16 mouse cellular contexts compared by ENCODE assay signal in the genomic region with DNA sequence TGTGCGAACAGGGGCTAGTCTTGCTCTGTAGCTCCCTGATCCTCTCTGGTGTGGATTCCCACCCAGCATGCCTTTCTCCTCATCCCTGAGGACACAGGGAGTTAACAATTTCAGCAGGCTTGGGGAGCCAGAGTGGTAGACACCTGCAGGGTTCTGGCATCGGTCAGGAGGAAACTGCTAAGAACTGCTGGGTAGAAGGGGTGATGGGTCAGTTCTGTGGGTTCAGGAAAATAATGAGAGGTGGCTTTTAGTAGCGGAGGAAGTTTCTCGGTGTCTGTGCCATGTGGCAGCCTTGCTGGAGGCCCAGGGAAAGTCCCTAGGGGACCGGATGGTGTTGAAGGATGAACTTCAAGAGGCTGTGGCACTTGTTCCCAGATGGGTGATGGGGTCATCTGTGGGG. TPM values are rescaled to one million over a fixed set of nuclear protein-coding genes. Genes with fewer than 3 reads are reported as not detected.
DNase-seq lines count a peak whose midpoint lies in the region; ATAC-seq and TF ChIP-seq lines count a peak whose summit lies in the region.
"Had no signal": no experiment of that assay in that cellular context is flagged by ENCODE, and none has a peak within 500 bp of the region (broad histone marks: within the 10 kb centered on the region; RNA-seq: fewer than 3 reads in every experiment).

No protein-coding gene starts in this region.

- no peak for ATAC-seq in cerebellum, adult (ENCODE audit: insufficient number of reproducible peaks, low FRiP score, low TSS enrichment)
- no peak for ATAC-seq in midbrain, embryonic 12.5 days (ENCODE audit: low FRiP score, low read depth)
- ATAC-seq in liver, postnatal 0 days = no peak
- ATAC-seq in heart, embryonic 12.5 days (ENCODE audit: insufficient number of reproducible peaks, low FRiP score) = no peak

- H3K4me2 ChIP-seq in midbrain, embryonic 12.5 days (replicated peaks) = peak overlapping the region; percentile 69
- no peak overlapping the region for H3K4me2 ChIP-seq in liver, postnatal 0 days (ENCODE audit: low read depth, low read length)
- H3K4me2 ChIP-seq in heart, embryonic 12.5 days = no peak overlapping the region

- WGBS in midbrain, embryonic 12.5 days = 57% methylated on average over 5 of the region's 5 CpGs
- WGBS in liver, postnatal 0 days (ENCODE audit: insufficient replicate concordance) = 52% methylated on average over 5 of the region's 5 CpGs
- WGBS in heart, embryonic 12.5 days = 44% methylated on average over 5 of the region's 5 CpGs

- H3K36me3 ChIP-seq in midbrain, embryonic 12.5 days = no peaks in the 10 kb centered on the region
- H3K36me3 ChIP-seq in liver, postnatal 0 days (replicated peaks; ENCODE audit: insufficient read depth, low read length) = no peaks in the 10 kb centered on the region
- no peaks in the 10 kb centered on the region for H3K36me3 ChIP-seq in heart, embryonic 12.5 days
- H3K36me3 ChIP-seq: G1E; limb, embryonic 12.5 days had no signal

- H3K27ac ChIP-seq in cortical plate, adult 2 months (ENCODE audit: insufficient read depth, low read length) = no peak overlapping the region
- H3K27ac ChIP-seq in midbrain, embryonic 12.5 days (replicated peaks) = no peak overlapping the region
- H3K27ac ChIP-seq in liver, postnatal 0 days (ENCODE audit: low read depth) = no peak overlapping the region
- no peak overlapping the region for H3K27ac ChIP-seq in heart, embryonic 12.5 days (ENCODE audit: poor library complexity, severe bottlenecking)
- H3K27ac ChIP-seq: limb, embryonic 12.5 days had no signal

- TF ChIP-seq POLR2A in cortical plate, adult 2 months (IDR thresholded peaks at IDR 0.05; ENCODE audit: extremely low read depth, insufficient read depth, low read length) = no peak

- H3K4me3 ChIP-seq in cortical plate, adult 2 months (ENCODE audit: insufficient read depth, low read length) = peak overlapping the region; percentile 91
- H3K4me3 ChIP-seq in midbrain, embryonic 12.5 days = peak overlapping the region; percentile 47; the same call in 1 of the 2 replicates
- H3K4me3 ChIP-seq in liver, postnatal 0 days (ENCODE audit: low read depth, low read length) = no peak overlapping the region
- H3K4me3 ChIP-seq in heart, embryonic 12.5 days = no peak overlapping the region

- H3K9ac ChIP-seq in midbrain, embryonic 12.5 days (replicated peaks) = no peak overlapping the region
- H3K9ac ChIP-seq in liver, postnatal 0 days (replicated peaks) = no peak overlapping the region
- no peak overlapping the region for H3K9ac ChIP-seq in heart, embryonic 12.5 days

- TF ChIP-seq EP300 in liver, postnatal 0 days (IDR thresholded peaks at IDR 0.05; ENCODE audit: low read depth) = no peak

- no peak for TF ChIP-seq CTCF in cortical plate, adult 2 months (IDR thresholded peaks at IDR 0.05; ENCODE audit: extremely low read depth, insufficient read depth, low read length)
- TF ChIP-seq CTCF in liver, postnatal 0 days (IDR thresholded peaks at IDR 0.05; ENCODE audit: low read depth) = no peak

- no peaks in the 10 kb centered on the region for H3K9me3 ChIP-seq in midbrain, embryonic 12.5 days
- H3K9me3 ChIP-seq in liver, postnatal 0 days (ENCODE audit: low read length) = no peaks in the 10 kb centered on the region
- no peaks in the 10 kb centered on the region for H3K9me3 ChIP-seq in heart, embryonic 12.5 days (replicated peaks)
- H3K9me3 ChIP-seq: G1E; limb, embryonic 12.5 days had no signal

- H3K27me3 ChIP-seq in midbrain, embryonic 12.5 days = peaks cover 26% of the 10 kb centered on the region
- H3K27me3 ChIP-seq in liver, postnatal 0 days (ENCODE audit: insufficient read depth, low read length) = peaks cover 27% of the 10 kb centered on the region
- peaks cover 69% of the 10 kb centered on the region for H3K27me3 ChIP-seq in heart, embryonic 12.5 days (replicated peaks)

- H3K4me1 ChIP-seq in cortical plate, adult 2 months (ENCODE audit: control insufficient read depth, insufficient read depth, low read length) = peaks cover 6% of the 10 kb centered on the region
- peaks cover 8% of the 10 kb centered on the region for H3K4me1 ChIP-seq in midbrain, embryonic 12.5 days
- no peaks in the 10 kb centered on the region for H3K4me1 ChIP-seq in liver, postnatal 0 days (ENCODE audit: insufficient read depth)
- H3K4me1 ChIP-seq in heart, embryonic 12.5 days (replicated peaks) = peaks cover 8% of the 10 kb centered on the region

- DNase-seq in cerebellum, adult 11-12 months = peak; percentile 63
- DNase-seq in CD4-positive, CD25-positive, alpha-beta regulatory T cell, adult 2 months (ENCODE audit: low read depth, low spot score) = peak; percentile 9
- no peak for DNase-seq in liver, postnatal 0 days
- DNase-seq in layer of hippocampus, postnatal 14 days (ENCODE audit: low spot score in 2 of 2) = no peak
- DNase-seq: adrenal gland, postnatal 36 days; heart, adult 18-20 months; heart, postnatal 36 days; kidney, adult 8-10 months; lung, adult 18-20 months had no signal

RNA-seq across cellular contexts. Expression of a gene that starts 6.3 kb away (rescaled TPM):
- 39.0 and 41.3 TPM in 2 replicates for polyA plus RNA-seq in cortical plate, adult 2 months (2012; rRNA removed)
- polyA plus RNA-seq in midbrain, embryonic 12.5 days (2016; fragmentation: Nextera tagmentation; extraction: Ambion mirVana) = 1.5 and 1.7 TPM in 2 replicates
- not detected in 2 replicates for polyA plus RNA-seq in liver, postnatal 0 days (2015; fragmentation: Nextera tagmentation; extraction: Ambion mirVana)
- not detected in 2 replicates for polyA plus RNA-seq in heart, embryonic 12.5 days (2016; fragmentation: Nextera tagmentation; extraction: Ambion mirVana)
- 10 to 100 TPM; 30.3 to 33.4 TPM for total RNA-seq in layer of hippocampus, postnatal 14 days (2021)
- total RNA-seq: G1E; megakaryocyte, adult 5-6 weeks had no signal
- polyA plus RNA-seq: G1E; limb, embryonic 12.5 days had no signal

RNA-seq across cellular contexts. Expression of a gene that starts 37.2 kb away (rescaled TPM):
- 61.1 and 65.1 TPM in 2 replicates for polyA plus RNA-seq in cortical plate, adult 2 months (2012; rRNA removed)
- polyA plus RNA-seq in midbrain, embryonic 12.5 days (2016; fragmentation: Nextera tagmentation; extraction: Ambion mirVana) = 0.98 and 1.9 TPM in 2 replicates
- polyA plus RNA-seq in liver, postnatal 0 days (2015; fragmentation: Nextera tagmentation; extraction: Ambion mirVana) = not detected in 2 replicates
- polyA plus RNA-seq in heart, embryonic 12.5 days (2016; fragmentation: Nextera tagmentation; extraction: Ambion mirVana) = not detected in 2 replicates
- total RNA-seq in layer of hippocampus, postnatal 14 days (2021) = 10 to 100 TPM in 1 of 2 experiments, 1 to 10 TPM in 1; 9.3 to 22.9 TPM
- total RNA-seq: heart, adult 18-20 months; heart, postnatal 36 days; megakaryocyte, adult 5-6 weeks had no signal
- polyA plus RNA-seq: G1E had no signal

Comparison
In these comparisons a context has a peak if more than half of its experiments do, and no peak if none do; other contexts are left out.
1. DNase-seq: peak in cerebellum, adult 11-12 months (single experiment) and CD4-positive, CD25-positive, alpha-beta regulatory T cell, adult 2 months (single experiment); none in liver, postnatal 0 days (single experiment) and layer of hippocampus, postnatal 14 days (0 of 2).
2. H3K4me3 ChIP-seq: peak in cortical plate, adult 2 months (single experiment) and midbrain, embryonic 12.5 days (single experiment); none in liver, postnatal 0 days (single experiment) and heart, embryonic 12.5 days (single experiment).
3. RNA of a gene that starts 6.3 kb away (polyA plus RNA-seq): 39.0 to 41.3 TPM in cortical plate, adult 2 months; 1.5 to 1.7 TPM in midbrain, embryonic 12.5 days, not detected in heart, embryonic 12.5 days and not detected in liver, postnatal 0 days; every median in the first group is over 10 times any median in the second.
4. RNA of a gene that starts 37.2 kb away (polyA plus RNA-seq): 61.1 to 65.1 TPM in cortical plate, adult 2 months; 0.98 to 1.9 TPM in midbrain, embryonic 12.5 days, not detected in liver, postnatal 0 days and not detected in heart, embryonic 12.5 days; every median in the first group is over 10 times any median in the second.